Mouse (Mus musculus): ENCODE measurements at regions not wholly inside any gene's neighbourhood (a gene's known extent, or its start where the extent isn't known, plus 50 kb on each side); places are given as distances from the start of the nearest gene placed in this dataset.

DNA sequence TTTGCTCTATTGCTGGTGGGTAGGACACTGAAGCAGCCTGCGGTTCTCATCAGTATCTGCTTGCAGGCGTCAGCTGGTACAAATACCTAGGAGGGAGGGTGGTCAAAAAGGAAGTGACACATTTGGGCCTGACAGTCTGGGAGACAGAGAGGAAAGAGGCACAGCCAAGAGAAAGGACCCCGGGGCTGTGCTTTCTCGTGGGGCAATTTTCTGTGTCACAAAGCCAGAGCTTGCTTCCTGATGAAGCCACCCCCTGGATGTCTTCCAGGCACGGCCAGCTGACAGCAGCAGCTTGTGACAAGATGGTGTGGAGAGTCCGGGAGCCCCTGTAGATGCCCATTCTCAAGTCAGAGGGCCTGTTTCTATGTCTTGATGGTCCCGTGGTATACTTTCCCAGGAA is 1181.8 kb upstream of the A1bg start:
- no peak for DNase-seq (ENCODE audit: low spot score in 2 of 2)

DNA sequence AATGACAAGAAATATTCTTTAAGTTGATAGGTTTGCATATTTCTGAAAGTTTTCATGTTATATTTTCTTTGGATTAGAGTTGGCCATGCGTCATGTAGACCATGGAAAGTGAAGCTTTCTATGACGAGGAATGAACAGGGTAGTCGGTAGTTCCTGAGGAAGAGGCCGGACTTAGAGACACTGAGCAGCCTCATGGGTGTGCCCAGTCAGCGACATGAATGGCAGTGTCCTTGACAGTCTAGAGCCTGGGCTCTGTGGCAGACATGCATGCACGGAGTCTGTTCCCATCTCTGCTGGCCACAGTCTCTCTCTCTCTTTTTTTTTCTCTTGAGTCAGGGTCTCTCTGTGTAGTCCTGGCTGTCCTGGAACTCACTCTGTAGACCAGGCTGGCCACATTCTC is 1176.9 kb upstream of the A1bg start:
- no peak for DNase-seq (ENCODE audit: low spot score in 2 of 2)

DNA sequence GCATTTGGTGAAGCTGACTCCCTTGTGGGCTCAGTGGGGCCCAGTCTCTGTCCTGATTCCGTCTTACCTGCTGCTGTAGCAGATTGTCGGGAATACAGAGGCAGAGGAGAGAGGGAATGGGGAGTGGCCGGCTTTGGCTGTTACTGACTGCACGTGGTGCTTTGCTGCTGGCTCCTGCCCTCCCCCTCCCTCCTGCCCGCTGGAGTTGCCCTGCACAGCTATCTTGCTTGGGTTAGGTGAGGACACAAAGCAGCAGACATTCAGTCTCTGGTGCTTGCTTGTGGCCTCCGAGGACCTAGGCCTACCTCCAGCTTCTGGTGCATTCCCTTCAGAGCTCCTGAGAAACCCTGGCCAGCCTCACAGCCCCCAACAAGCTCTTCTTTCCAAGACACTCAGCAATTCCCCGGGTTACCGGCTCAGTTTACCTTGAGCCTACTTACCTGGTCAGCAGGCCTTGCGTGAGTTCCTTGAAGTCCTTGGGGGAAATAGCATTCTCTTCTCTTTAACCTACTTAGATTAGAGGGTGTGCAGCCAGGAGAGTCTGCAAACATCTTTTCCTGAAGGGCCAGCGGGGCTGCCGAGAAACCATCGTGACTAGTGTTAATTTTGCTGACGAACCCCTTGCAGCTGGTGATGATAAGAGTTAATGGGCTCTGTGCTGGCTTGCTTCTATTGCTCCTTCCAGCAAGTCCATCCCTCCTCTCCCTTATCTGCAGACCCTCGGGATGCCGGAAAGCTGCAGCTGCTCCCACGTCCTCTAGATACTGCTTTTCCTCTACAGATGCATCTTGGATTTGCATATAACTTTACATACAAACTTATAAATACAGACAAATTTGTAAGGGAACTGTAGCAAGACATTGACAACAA is 1176.2 kb upstream of the A1bg start:
- DNase-seq (ENCODE audit: low spot score in 2 of 2) = no peak

DNA sequence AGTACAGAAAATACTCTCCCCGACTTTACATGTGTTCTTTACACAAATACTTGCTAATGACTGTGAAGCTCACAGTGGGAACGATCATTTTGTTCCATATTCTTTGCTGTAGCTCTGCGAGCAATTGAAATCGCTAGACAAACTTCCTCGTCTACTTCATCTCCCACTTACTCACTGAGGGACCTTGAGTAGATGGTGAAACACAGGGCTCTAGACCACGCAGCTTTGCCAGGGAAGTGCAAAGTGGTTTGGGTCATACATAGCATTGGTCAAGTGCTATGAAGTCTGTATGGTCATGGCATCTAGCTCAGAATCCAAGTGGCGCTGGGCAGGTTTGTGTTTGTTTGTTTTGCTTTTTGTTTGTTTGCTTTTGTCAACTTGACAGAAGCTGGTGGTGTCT is 1174.0 kb upstream of the A1bg start:
- DNase-seq (ENCODE audit: low spot score in 2 of 2) = no peak

DNA sequence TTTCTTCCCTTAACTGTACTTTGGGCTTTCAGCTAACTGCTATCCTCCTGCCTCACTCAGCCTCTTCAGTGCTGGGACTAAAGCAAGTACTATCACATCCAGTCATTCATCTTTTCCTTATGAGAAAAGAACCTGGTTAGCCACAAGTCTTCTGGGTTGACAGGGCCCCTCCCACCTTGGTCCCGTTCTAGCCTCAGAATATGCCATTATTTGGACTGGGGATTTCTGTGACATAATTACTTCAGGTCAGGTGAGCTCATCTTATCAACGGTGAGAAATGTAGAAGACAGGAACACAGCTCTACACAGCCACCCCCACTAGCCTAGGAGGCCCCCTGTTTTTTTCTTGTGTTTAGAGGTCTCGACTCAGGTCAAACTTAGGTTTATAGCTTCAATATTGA is 1172.4 kb upstream of the A1bg start:
- no peak for DNase-seq (ENCODE audit: low spot score in 2 of 2)

DNA sequence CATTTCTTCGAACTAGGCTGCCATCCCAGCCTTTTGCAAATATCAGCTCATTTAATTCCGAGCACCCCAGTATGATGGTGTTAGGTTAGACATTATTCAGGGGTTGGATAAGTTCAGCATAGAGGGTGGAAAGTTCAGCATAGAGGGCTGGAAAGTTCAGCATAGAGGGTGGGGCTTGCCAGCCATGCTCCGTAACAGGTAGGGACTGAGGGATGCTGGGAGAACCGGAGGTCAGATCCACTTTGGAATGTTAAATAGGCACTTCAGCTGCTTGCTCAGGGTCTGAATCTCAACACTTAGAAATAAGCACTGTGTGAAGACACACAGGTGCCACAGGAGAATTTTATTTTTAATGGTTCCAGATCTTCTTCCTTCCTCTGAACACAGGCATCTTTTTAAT is 1170.9 kb upstream of the A1bg start:
- DNase-seq (ENCODE audit: low spot score in 2 of 2) = no peak

DNA sequence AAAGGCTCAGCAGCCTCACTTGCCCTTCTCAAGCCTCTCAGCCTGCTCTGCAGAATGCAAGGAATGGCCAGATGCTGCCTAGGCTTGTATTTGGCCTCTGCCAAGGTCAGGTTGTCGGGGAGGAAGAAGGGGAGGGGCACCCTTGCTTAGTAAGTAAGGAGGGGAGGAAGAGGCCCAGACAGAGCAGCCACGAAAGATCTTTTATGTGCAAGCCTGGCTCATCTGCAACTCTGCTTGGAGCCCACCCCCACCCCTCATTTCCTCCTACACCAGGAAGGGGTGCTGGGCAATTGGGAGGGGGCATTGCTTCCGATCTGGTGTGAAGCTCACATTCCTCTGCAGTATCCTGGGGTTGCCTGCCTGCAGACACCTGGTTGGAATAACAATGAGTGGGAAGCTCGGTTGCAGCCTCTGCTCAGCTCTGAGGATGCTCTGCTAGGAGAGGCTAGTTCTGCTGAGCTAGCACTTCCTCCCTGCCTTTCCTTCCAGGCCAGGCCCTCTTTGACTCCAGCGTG is 1169.9 kb upstream of the A1bg start:
- DNase-seq (ENCODE audit: low spot score in 2 of 2) = no peak

DNA sequence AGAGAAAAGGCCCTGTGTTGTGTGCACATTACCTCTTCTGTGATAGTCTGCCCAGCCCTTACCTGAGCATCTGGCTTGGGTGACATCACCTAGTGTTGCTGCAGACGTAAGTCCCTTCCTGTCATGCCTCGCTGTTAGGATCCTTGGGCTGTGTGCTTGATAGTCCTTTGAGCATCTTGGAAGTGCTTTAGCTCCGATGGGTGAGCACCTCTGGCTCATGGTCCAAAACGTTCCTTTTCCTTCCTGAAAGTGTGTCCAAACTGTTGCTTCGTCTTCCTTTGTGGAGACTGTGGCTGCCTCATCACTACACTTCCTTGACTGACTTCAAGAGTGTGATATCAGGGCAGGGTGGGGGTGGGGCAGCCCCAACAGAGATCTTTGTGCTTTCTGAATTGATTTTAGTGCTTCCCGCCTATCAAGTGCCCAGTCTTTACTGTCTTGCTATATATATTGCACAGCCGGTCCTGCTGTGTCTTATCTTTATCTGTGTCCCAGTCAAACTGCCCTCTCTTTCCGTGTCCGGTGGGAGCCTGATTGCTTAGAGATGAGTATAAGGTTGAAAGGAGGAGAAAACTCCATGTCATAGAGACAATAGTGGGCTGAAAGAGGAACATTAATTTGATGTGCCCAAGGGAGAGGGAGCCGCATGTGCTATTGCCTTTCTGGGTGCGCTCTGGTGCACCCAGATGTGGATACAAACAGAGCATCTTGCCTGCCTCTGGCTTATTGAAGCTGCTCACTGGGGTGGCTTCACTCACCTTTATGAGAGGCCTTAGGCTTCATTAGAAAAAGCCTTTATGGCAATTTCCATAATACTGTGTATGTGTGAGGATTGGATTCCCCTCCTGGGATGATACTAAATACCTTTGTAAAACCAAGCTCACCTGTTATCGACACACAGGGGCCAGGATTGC is 1169.2 kb upstream of the A1bg start:
- DNase-seq (ENCODE audit: low spot score in 2 of 2) = no peak

DNA sequence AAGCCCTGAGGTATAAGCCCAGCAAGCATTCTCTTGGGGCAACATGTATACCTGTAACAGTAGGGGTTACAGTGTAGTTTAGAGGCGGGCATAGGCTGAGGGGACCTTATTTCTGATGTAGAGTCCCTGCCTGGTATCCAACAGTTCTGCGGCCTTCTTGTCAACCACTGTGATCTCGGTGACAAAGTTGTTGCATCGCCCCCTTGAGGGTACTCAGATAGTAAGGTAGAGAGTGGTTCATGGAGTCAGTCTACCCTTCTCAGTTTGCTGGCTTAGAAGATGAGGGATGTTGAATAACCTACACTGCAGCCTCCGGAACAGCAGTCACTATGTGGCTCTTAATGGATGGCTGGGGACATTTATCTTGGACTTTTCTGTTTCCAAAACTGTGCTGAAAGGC is 1168.3 kb upstream of the A1bg start:
- DNase-seq (ENCODE audit: low spot score in 2 of 2) = no peak

DNA sequence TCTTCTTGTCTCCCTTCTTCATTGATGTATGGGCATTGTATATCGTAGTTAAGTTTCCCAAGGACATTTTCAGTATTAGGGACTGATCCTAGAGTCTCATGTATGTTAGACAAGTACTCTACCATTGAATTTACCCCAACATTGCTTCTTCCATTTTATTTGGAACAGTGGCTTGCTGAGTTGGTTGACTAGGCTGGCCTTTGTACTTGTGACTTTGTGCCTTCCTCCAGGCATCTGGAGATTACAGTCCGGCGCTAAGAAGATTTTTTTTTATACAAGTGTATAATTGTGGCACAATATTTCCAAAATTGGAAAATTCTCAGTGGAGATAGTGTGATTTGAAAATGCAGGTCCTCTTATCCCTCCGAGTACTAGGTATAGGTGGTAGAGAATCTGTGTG is 1165.5 kb upstream of the A1bg start:
- DNase-seq (ENCODE audit: low spot score in 2 of 2) = no peak

DNA sequence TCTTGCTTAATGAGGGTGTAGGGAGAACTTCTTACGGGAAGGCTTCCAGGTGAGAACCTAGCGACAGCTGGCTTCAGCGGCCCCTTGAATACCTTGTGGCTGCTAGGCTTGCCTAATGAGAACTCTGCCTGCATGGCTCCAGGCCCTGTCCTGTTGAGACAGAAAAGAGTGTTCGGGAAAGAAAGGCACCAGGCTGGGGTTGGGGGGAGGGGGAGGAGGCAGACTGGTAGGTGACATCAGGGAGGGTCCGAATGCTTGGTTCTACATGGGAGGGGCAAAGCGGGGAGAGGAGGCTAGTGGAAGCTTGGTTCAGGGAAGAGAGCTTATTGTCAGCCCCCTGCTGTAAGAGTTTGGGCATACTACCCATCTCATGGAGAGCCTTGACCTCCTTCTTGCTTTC is 1164.9 kb upstream of the A1bg start:
- no peak for DNase-seq (ENCODE audit: low spot score in 2 of 2)

DNA sequence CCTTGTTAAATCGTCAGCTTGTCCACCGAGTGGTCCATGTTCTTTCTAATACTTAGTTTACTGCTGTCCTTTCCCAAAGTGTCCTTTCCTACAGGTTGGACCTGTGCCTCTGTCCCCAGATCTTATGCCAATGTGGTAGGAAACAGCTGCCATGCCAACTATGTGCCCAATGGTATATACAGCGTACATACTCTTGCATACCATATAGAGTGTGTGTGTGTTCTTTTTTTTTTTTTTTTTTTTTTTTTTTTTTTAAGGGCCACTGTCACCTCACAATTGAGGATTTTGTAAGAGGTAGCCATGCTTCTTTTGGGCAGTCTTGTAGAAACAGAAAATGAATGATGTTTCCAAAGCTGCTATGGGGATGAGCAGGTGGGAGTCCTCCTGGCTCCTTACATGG is 1163.2 kb upstream of the A1bg start:
- no peak for DNase-seq (ENCODE audit: low spot score in 2 of 2)

DNA sequence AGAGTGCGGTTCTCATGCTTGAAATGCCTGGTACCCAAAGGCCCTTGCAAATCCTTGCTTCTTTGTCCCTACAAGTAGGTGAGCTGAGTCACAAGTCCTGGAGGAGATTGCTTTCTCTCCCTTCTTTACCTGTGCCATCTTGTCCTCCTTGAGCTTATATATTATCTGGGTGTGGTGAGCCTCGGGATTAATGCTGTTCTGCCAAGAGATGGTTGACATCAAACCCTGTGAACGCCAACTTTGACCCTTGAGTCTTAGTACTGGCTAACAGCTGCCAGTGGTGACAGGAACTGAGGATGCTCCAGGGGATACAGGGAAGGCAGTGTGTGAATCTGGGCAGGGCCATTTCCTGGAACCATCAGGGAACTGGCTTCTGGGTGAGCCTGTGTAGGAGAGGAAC is 1160.5 kb upstream of the A1bg start:
- DNase-seq (ENCODE audit: low spot score in 2 of 2) = no peak

DNA sequence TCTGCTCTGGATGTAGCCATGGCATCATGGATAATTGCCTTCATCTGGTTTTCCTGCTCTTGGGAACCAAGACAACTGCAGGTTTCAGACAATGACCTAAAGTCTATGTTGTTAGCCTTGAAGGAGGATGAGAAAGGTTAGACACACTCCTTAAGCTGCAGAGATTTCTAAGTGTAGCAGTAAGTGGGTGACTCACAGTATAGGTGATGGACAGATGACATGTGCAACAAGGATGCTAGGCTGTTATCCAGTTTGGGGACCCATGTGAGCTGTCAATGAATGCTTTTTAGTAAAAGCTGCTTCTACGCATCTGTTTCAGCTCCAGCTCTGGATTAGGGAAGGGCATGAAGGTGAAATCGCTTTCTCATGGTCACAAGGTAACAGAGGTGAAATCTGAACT is 1159.7 kb upstream of the A1bg start:
- no peak for DNase-seq (ENCODE audit: low spot score in 2 of 2)

DNA sequence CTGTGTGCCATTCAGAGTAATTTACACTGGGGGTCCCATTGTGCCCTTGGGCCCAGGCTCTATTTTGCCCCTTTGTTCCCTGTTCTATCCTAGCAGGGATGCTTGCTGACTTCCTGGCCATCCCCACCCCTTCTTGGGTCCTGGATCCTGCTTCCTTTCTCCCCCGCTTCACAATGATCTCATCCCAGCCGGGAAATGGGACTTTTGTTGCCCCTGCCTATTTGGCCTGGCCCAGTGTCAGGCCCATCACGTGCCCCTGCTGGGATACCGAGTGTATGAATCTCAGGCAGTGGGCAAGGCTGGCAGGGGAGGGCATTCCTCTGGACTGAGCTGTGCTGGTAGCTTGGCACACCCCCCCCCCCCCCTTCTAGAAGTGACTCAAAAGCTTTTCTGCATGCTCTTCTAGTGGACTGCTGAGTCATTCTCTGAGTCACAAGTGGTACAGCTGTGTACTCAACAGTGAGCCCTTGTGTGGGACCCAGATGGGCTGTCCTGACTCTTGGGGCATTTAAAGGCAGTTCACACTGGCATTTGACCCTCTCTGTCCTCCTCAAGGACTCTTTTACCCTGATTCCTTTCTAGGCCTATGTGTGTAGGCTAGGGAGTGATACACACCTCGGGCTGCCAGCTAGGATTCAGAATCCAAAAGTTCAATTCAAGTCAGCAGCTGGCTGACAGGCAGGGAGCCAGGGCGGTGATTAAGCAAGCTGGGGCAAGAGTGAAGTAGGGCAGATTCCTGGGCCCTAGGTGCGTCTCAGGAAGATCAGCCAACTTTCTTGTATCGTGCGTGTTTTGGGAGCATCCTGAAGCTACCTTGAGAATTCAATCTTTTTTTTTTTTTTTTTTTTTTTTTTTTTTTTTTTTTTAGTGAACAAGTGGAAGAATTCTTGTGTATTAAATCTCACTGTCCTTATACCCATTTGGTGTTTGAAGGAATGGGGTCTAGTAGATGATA is 1156.6 kb upstream of the A1bg start:
- peak; percentile 49 to 64 for DNase-seq (ENCODE audit: low spot score in 2 of 2)

DNA sequence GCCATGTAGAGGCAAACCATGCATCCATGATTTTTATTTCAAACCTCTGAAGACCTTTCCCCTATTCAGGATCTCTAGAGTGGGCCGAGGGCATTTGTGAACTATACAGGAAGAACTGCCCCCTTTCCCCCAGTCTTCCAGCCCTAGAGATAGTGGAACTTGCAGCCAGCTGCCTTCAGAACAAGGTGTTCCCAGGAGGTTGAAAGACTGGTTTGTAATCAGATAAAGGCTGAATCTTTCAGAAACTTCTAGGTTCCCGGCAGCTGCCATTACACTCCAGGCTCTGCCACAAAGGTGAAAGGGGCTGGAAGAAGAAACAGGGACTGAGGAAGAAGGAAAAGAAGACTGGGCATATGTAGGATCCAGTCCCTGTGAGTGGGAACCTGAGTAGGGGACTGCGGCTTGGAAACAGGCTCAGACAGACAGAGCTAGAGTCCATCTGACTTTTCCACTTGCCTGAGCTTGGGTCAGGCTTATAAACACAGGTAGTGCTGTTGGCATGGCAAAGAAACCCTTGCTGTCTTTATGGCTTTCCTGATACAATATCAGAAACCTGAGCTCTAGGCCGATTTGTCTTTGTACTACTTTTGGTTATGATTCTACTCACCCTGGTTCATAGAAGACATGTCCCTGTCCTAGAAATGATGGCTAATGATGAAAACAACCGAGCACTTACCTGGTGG is 1153.9 kb upstream of the A1bg start:
- DNase-seq (ENCODE audit: low spot score in 2 of 2) = no peak

DNA sequence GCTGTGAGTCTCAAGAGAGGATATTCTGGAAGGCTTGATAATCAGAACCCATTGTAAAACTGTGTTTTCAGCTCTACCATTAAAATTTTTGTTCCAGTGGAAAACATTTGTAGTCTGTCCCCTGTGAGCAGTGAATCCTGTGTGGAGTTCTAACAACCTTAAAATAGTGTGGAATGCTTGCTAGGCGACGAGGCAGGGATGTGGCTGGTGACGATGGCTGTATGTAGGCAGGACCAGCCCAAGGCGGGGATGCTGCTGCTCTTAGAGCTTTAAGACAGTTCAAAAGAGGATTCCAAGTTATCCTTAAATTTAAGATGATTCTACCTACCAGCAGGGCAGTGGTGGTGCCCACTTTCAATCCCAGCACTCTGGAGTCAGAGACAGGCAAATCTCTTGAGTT is 1151.9 kb upstream of the A1bg start:
- peak in 1 of 2 experiments; percentile 28 for DNase-seq (ENCODE audit: low spot score in 2 of 2)

DNA sequence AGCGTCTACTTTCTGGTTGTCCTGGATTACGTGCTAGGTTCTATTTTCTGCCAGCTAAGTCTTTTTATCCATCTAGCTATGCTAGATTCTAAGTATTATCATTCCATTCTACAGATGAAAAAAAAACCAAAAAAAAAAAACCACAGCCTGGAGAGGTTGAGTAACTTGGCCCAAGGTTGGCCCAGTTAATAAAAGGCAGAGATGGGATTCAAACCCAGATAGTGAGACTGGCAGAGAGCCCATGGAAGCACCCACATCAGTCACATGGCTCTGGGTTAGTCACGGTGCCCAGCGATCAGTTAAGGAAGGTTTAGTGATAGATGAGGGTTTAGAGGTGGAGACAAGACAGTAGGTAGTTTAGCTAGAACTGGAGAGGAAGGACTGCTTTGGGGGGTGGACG is 1150.8 kb upstream of the A1bg start:
- DNase-seq (ENCODE audit: low spot score in 2 of 2) = no peak

DNA sequence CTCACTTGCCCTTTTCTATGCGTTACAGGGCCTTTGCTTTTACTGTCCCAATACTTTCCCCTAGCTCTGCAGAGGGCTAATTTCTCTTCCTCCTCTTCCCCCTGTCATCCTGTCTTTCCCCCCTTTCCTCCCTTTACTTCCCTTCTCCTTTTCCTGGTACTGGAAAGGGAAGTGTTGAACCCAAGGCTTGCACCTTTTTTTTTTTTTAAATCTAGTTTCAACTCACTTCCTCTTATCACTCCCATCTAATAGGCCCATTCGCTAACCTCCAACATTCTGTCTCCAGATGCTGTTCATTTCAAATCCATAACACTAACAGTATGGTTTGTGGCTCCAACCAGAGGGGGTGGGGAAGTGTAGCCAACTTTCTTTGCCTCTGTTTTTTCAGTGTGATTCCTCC is 1148.5 kb upstream of the A1bg start:
- no peak for DNase-seq (ENCODE audit: low spot score in 2 of 2)

DNA sequence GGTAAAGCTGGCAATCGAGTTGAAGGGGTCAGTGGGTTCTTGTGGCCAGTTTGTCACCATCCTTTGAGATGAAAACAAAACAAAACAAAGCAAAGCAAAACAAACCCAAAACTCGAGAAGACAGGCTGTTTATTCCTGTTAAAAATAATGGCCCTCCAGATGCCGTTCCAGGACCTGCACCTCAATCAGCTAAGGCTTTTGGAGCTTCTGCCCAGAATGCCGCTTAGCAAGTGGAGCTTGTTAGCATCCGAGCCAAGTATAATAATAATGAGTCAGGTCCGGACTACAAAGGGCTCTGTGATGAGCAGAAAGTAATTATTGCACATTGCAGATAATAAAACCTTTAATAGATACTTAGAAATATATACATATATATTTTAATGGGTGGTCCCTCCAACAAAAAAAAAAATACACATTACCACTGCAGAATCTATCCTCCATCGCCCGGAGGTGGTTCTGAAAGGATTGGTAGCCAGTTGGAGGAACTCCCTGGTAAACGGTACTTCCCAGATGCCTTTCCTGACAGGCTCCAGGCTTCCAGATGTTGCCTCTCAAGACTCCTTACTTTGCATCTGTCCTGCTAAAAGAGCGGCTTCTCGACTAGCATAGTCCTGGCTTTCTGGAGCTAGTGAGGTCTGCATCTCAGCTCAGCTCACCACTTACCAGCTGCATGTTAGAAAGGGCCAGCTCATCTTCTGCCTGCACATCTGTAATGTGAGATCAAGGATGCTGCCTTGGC is 1145.8 kb upstream of the A1bg start:
- DNase-seq (ENCODE audit: low spot score in 2 of 2) = no peak
